Mouse (Mus musculus) midbrain, embryonic 16.5 days (tissue): ENCODE data around the gene Fam83g. TPM values are rescaled to one million over a fixed set of nuclear protein-coding genes. Genes with fewer than 3 reads are reported as not detected.
A peak's percentile ranks its signal among the peaks of the same experiment; 100 is the strongest.

ENCODE experiments used
- ATAC-seq: fragments of 200-750 bp; cut with Nextera tagmentation; 2 replicates; pipeline ENCODE4 v1.8.0; 2017; ENCODE audit warnings: moderate TSS enrichment
- H3K27ac ChIP-seq: fragments of 300-500 bp; sonication (generic); 2 replicates; pipeline ENCODE4 v1.5.1; 2014; ENCODE audit warnings: mild to moderate bottlenecking, low read length, mixed read lengths
- H3K27me3 ChIP-seq: fragments of 300-500 bp; sonication (generic); 2 replicates; pipeline ENCODE4 v1.6.1; 2014; ENCODE audit warnings: low read depth, low read length, mixed read lengths; ENCODE audit not compliant: control insufficient read depth, insufficient read depth
- H3K36me3 ChIP-seq: fragments of 300-500 bp; sonication (generic); 2 replicates; pipeline ENCODE4 v1.6.1; 2014; ENCODE audit warnings: mild to moderate bottlenecking, low read length, moderate library complexity, mixed read lengths; ENCODE audit not compliant: control insufficient read depth, insufficient read depth
- H3K4me1 ChIP-seq: fragments of 300-500 bp; sonication (generic); 2 replicates; pipeline ENCODE4 v1.6.1; 2014; ENCODE audit warnings: mild to moderate bottlenecking, low read length, mixed read lengths; ENCODE audit not compliant: control insufficient read depth, insufficient read depth
- H3K4me2 ChIP-seq: fragments of 300-500 bp; sonication (generic); 2 replicates; pipeline ENCODE4 v1.6.1; 2014; ENCODE audit warnings: mild to moderate bottlenecking, low read length, mixed read lengths
- H3K4me3 ChIP-seq: fragments of 300-500 bp; sonication (generic); 2 replicates; pipeline ENCODE4 v1.5.1; 2014; ENCODE audit warnings: low read depth, mild to moderate bottlenecking, low read length, moderate library complexity, mixed read lengths
- H3K9ac ChIP-seq: fragments of 300-500 bp; sonication (generic); 2 replicates; pipeline ENCODE4 v1.6.1; 2014; ENCODE audit warnings: low read depth, low read length, mixed read lengths
- H3K9me3 ChIP-seq: fragments of 300-500 bp; sonication (generic); replicated peaks from 2 replicates; pipeline ENCODE4 v1.6.1; 2014; ENCODE audit warnings: mild to moderate bottlenecking, low read length, mixed read lengths; ENCODE audit not compliant: control insufficient read depth, poor library complexity, severe bottlenecking
- WGBS: fragments of 180-500 bp; shearing (Covaris S2); extraction: QIAGEN DNeasy Blood & Tissue Kit; methylation state at CpG from one replicate; pipeline ENCODE4 v1.1.7; 2014; 5-methylcytosine and 5-hydroxymethylcytosine counted together
- polyA plus RNA-seq: library from polyadenylated mRNA; unstranded; fragments of >200 nt; fragmentation: Nextera tagmentation; extraction: Ambion mirVana; gene quantifications from 2 replicates; pipeline ENCODE4 v1.2.1, GENCODE M21; 2015

Fam83g gene
- polyA plus RNA-seq, 1 experiment from 2014 or later = 0.26 TPM

GRCm38 (mm10) chr11:61667248-61667647 is 16.6 kb upstream of the Fam83g start:
- no peak overlapping the region for H3K4me2 ChIP-seq
- H3K27ac ChIP-seq = no peak overlapping the region
- 75% methylated on average over 5 of the region's 5 CpGs for WGBS
- no peak overlapping the region for H3K4me3 ChIP-seq
- H3K4me1 ChIP-seq = no peaks in the 10 kb centered on the region
- H3K36me3 ChIP-seq = no peaks in the 10 kb centered on the region
- ATAC-seq = no peak
- H3K27me3 ChIP-seq = no peaks in the 10 kb centered on the region
- no peak overlapping the region for H3K9ac ChIP-seq
- H3K9me3 ChIP-seq = no peaks in the 10 kb centered on the region

- 80% methylated on average over 5 of the region's 5 CpGs for WGBS
- no peaks in the 10 kb centered on the region for H3K9me3 ChIP-seq
These were observed 16.1 kb upstream of the Fam83g start for GRCm38 (mm10) chr11:61667782-61668181.

GRCm38 (mm10) chr11:61669492-61670490 is 14.1 kb upstream of the Fam83g start:
- WGBS = 87% methylated on average over 14 of the region's 14 CpGs
- Histone ChIP-seq H3K36me3 (no peaks in the 10 kb centered on the region), H3K27me3 (no peaks in the 10 kb centered on the region), H3K4me2 (no peak overlapping the region), H3K4me3 (no peak overlapping the region), H3K9me3 (no peaks in the 10 kb centered on the region), H3K27ac (no peak overlapping the region), H3K9ac (no peak overlapping the region), H3K4me1 (peaks cover 2% of the 10 kb centered on the region; the same call in 1 of the 2 replicates)
- ATAC-seq = no peak

More at GRCm38 (mm10) chr11:61667782-61668181, 16.1 kb upstream of the Fam83g start:
- Histone ChIP-seq H3K4me3 (no peak overlapping the region), H3K27me3 (no peaks in the 10 kb centered on the region), H3K9ac (no peak overlapping the region), H3K4me1 (no peaks in the 10 kb centered on the region), H3K27ac (no peak overlapping the region), H3K36me3 (no peaks in the 10 kb centered on the region), H3K4me2 (no peak overlapping the region)
- ATAC-seq = no peak

DNA sequence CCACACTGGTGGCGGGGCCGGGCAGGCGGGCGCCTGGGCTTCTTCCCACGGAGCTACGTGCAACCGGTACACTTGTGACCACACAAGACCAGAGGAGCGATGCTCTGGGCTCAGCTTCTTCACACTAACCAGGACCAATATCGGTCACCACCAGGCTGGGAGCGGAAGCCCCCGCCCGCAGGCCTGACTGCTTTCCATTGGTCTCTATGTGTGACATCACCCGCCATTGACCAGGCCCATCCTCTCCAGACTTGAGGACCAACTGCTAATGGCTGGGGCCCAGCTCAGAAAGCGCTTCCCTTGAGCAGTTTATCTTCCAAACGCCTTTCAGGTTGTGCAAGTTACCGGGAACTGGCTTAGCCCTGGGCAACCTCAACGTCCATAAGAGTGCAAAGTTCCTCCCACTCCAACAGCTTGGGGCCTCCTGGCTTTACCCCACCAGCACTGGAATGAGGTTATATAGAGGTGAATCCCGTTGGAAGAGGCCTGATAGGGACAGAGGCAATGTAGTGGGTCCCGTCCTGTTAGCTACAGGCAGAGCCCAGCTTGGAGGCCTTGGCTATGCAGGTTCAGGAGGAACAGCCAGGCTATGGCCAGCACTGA is 12.0 kb upstream of the Fam83g start:
- ATAC-seq = no peak
- Histone ChIP-seq H3K27ac (no peak overlapping the region), H3K36me3 (no peaks in the 10 kb centered on the region), H3K9me3 (no peaks in the 10 kb centered on the region), H3K4me2 (no peak overlapping the region), H3K27me3 (no peaks in the 10 kb centered on the region), H3K4me3 (no peak overlapping the region), H3K4me1 (peaks cover 4% of the 10 kb centered on the region; the same call in 1 of the 2 replicates), H3K9ac (no peak overlapping the region)
- 64% methylated on average over 19 of the region's 19 CpGs for WGBS

DNA sequence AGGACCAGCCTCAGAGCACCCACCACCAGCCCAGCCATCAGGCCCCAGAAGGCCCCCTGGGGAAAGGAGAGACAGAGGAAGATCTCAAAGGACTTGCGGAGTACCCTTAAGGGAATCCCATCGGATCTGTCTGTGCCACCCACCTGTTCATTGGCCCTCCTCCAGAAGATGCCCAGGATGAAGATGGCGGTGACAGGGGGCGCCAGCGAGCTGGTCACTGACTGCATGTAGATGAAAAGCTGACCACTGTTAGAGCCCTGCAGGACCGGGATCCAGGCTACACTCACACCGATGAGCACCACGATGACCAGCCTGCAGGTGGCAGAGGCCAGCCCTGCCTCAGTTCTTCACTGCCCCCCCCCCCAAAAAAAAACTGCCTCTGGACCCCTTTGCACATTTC is 10.2 kb upstream of the Fam83g start:
- H3K27ac ChIP-seq = no peak overlapping the region
- WGBS = 37% methylated on average over 8 of the region's 8 CpGs
- H3K27me3 ChIP-seq = no peaks in the 10 kb centered on the region
- no peaks in the 10 kb centered on the region for H3K9me3 ChIP-seq
- ATAC-seq = no peak
- peaks cover 4% of the 10 kb centered on the region; the same call in 1 of the 2 replicates for H3K4me1 ChIP-seq
- H3K4me2 ChIP-seq = no peak overlapping the region
- H3K9ac ChIP-seq = no peak overlapping the region
- no peak overlapping the region for H3K4me3 ChIP-seq
- H3K36me3 ChIP-seq = no peaks in the 10 kb centered on the region

DNA sequence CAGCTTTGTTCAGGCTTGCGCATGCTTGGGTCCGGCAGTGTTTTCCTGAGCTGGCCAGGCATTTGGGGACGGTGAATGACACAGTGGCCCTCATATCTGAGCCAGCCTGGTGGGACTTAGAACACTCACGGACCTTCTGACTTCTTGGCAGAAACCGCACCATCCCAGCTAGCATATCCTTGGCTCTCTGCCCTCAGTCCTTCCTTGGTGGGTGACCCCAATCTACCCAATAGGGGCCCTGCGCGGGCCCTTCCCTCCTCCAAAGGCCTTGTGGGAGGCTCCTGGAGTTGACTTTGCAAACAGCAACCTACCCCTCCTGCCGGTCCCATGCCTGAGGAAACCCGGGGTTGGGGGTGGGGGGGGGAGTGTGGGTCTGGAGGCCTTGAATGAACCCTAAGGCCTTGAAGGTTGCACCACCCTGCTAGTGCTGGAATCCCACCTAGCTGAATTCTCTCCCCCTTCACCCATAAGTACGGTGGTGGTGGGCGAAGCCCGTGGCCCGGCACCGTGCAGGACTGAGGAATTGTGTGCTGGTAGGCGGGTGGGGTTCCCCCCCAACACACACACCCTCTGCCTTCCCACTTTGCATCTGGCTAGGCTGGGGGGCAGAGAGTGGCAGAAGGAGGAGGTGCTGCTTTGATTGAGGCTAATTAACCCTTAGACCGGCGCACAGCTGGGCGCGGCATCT is 9.6 kb upstream of the Fam83g start:
- Histone ChIP-seq H3K36me3 (no peaks in the 10 kb centered on the region), H3K4me1 (peaks cover 4% of the 10 kb centered on the region; the same call in 1 of the 2 replicates), H3K27me3 (no peaks in the 10 kb centered on the region), H3K27ac (no peak overlapping the region), H3K9me3 (no peaks in the 10 kb centered on the region), H3K4me3 (no peak overlapping the region), H3K9ac (peak overlapping the region; percentile 27; the same call in 1 of the 2 replicates), H3K4me2 (peak overlapping the region; percentile 22; the same call in 1 of the 2 replicates)
- 24% methylated on average over 19 of the region's 19 CpGs for WGBS
- 0 out of 2 replicates have a peak, but pooled peaks have one; percentile 48 for ATAC-seq

GRCm38 (mm10) chr11:61674839-61675159 is 9.1 kb upstream of the Fam83g start:
- Histone ChIP-seq H3K27me3 (no peaks in the 10 kb centered on the region), H3K4me2 (peak overlapping the region; percentile 22; the same call in 1 of the 2 replicates), H3K4me3 (no peak overlapping the region), H3K27ac (no peak overlapping the region), H3K36me3 (no peaks in the 10 kb centered on the region), H3K9ac (peak overlapping the region; percentile 27; the same call in 1 of the 2 replicates), H3K9me3 (no peaks in the 10 kb centered on the region), H3K4me1 (peaks cover 4% of the 10 kb centered on the region; the same call in 1 of the 2 replicates)
- peak; percentile 56; the same call in 1 of the 2 replicates for ATAC-seq
- WGBS = 4% methylated on average over 8 of the region's 8 CpGs

DNA sequence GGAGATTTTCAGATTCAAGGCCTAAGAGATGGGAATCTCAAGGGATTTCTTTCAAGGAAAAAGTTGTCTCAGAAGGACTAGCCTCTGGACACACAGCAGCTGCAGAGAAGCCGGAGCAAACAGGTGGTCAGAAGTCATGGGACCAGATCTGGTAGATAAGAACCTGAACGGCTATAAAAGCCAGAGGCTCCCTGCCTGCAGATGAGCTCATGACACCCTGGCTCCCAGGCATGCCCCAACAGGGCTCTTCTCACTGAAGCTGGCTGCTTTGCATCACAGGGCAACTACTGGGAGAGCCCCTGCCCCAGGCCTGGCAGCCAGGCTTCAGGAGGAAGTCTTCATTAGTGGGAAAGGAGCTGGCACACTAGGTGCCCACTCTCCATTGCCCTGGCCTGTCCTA is 8.6 kb upstream of the Fam83g start:
- Histone ChIP-seq H3K36me3 (no peaks in the 10 kb centered on the region), H3K4me3 (no peak overlapping the region), H3K27me3 (no peaks in the 10 kb centered on the region), H3K4me1 (peaks cover 4% of the 10 kb centered on the region; the same call in 1 of the 2 replicates), H3K9me3 (no peaks in the 10 kb centered on the region), H3K27ac (no peak overlapping the region), H3K4me2 (no peak overlapping the region), H3K9ac (no peak overlapping the region)
- ATAC-seq = no peak
- 64% methylated on average over 2 of the region's 2 CpGs for WGBS
